Mouse (Mus musculus) left cerebral cortex, postnatal 10 days (tissue): ENCODE measurements around the gene Efcab14. TPM values are rescaled to one million over a fixed set of nuclear protein-coding genes. Genes with fewer than 3 reads are reported as not detected.

ENCODE experiments used
- DNase-seq, 2 experiments: peaks; one replicate each; pipeline ENCODE4 v3.0.0; 2021 to 2022; ENCODE audit warnings: low spot score in 2 of 2, mixed read lengths in 1 of 2; ENCODE audit errors: extremely low spot score in 1 of 2
- intact Hi-C: fragments of 180-260 bp; cut with DNase I; formaldehyde crosslinking; loops from one replicate; pipeline ENCODE4 v1.15.1; 2025
- total RNA-seq, 2 experiments: library from RNA; stranded (reverse); gene quantifications; 2 replicates each; pipeline ENCODE4 v1.2.3; 2021

The Efcab14 gene
- total RNA-seq: 10 to 100 TPM; 28.8 to 31.6 TPM

GRCm38 (mm10) chr4:115737551-115738041, at the start of gene Efcab14:
TSS of gene Efcab14 (plus strand) at chr4:115737744.
- intact Hi-C loops: loop anchor here (10.0 kb wide), 2 partner anchors 167 to 217 kb away; no protein-coding TSS in a partner anchor
- DNase-seq: peak; percentile 95 to 99

GRCm38 (mm10) chr4:115701468-115701867, 36.1 kb upstream of the Efcab14 start:
- intact Hi-C loops: loop anchor here (10.0 kb wide), 1 partner anchor 217 kb away; no protein-coding TSS in a partner anchor
- DNase-seq: no peak

GRCm38 (mm10) chr4:115703927-115704505, 33.5 kb upstream of the Efcab14 start:
- intact Hi-C loops: loop anchor here (10.0 kb wide), 1 partner anchor 219 kb away; no protein-coding TSS in a partner anchor
- DNase-seq: no peak

- intact Hi-C loops: loop anchor here (10.0 kb wide), 1 partner anchor 224 kb away; no protein-coding TSS in a partner anchor
- no peak for DNase-seq
Measured at GRCm38 (mm10) chr4:115708974-115709593, 28.5 kb upstream of the Efcab14 start.

GRCm38 (mm10) chr4:115709792-115710418, 27.6 kb upstream of the Efcab14 start:
- DNase-seq: peak; percentile 65 to 86
- intact Hi-C loops: loop anchor here (10.0 kb wide), 1 partner anchor 225 kb away; no protein-coding TSS in a partner anchor

- peak in 1 of 2 experiments; percentile 34 for DNase-seq
Measured at GRCm38 (mm10) chr4:115728721-115729120, 8.8 kb upstream of the Efcab14 start.

DNA sequence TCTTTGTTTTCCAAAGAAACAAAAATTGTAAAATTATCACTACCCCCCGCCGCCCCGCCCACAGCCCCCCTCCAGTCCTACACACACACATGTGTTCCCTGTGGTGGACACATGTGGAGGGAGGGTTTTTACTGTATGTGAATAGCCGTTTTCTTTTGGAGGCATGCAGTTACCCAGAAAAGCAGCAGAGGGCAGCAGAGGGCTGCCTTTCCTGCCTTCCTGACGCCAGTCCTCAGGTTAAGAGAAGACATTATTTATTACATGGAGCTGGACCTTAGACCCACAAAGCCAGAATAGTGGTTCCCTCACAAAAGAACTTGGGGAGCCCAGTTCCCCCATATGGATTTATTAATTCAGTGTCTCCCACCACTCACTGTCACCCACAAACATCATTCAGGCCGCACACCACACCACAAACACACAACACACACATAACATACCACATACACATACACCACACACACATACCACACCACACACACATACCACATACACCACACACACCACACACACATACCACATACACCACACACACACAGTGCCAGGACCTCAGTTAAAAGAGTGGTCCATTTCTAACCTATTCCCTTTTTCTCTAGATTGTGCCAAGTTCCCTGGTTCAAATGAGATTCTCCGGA, 5.8 kb upstream of the Efcab14 start:
- intact Hi-C loops: loop anchor here (5.0 to 10.0 kb wide), 3 partner anchors 173 to 251 kb away; no protein-coding TSS in a partner anchor
- peak; percentile 60 to 66 for DNase-seq

More at GRCm38 (mm10) chr4:115728721-115729120, 8.8 kb upstream of the Efcab14 start:
- intact Hi-C loops: no loop called here

GRCm38 (mm10) chr4:115732223-115732818, 5.2 kb upstream of the Efcab14 start:
- DNase-seq: no peak
- intact Hi-C loops: loop anchor here (5.0 to 10.0 kb wide), 3 partner anchors 172 to 250 kb away; no protein-coding TSS in a partner anchor

DNA sequence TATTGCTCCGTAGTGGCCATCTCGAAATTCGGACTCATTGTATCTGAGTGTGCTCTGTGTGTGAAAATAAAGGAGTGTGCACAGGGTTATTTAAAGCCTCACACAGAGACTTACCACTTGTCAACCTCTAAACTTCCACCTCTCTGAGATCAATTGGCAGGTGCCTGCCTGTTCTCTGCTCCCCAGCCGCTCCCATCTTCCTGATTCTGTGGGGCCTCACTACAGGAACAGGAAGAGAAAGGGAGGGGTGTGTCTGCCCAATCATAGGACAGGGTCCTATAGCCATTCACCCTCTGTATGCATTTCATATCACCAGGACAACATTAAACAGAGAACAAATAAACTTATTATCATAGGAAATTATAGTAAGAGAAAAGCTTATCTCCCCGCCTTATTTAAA, 3.8 kb upstream of the Efcab14 start:
- intact Hi-C loops: loop anchor here (5.0 to 10.0 kb wide), 3 partner anchors 171 to 249 kb away; no protein-coding TSS in a partner anchor
- no peak for DNase-seq

DNA sequence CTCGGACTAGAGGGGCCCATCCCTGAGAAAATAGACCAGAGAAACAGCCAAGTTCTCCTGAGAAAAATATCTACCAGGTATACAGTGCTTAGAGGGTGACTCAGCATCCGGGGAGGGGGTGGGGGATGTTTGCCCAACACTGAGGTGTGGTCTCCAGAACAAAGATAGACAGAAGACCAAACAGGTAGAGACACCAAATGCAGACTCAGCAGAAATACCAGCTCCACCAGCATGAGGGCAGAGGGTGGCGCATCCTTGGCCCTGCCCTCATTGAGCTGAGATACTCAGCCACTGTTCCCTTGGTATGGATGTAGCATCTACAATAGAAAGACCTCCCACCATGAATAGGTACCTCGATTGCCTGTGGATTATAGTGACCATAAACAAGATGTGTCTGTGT, 2.7 kb upstream of the Efcab14 start:
- intact Hi-C loops: loop anchor here (5.0 to 10.0 kb wide), 3 partner anchors 170 to 247 kb away; no protein-coding TSS in a partner anchor
- DNase-seq: no peak

- intact Hi-C loops: loop anchor here (10.0 kb wide), 2 partner anchors 166 to 216 kb away; no protein-coding TSS in a partner anchor
- no peak for DNase-seq
Measured at GRCm38 (mm10) chr4:115738481-115738985, 989 bp downstream of the Efcab14 start.

- DNase-seq: no peak
- intact Hi-C loops: no loop called here
Measured at GRCm38 (mm10) chr4:115742658-115743057, 5.1 kb downstream of the Efcab14 start.

DNA sequence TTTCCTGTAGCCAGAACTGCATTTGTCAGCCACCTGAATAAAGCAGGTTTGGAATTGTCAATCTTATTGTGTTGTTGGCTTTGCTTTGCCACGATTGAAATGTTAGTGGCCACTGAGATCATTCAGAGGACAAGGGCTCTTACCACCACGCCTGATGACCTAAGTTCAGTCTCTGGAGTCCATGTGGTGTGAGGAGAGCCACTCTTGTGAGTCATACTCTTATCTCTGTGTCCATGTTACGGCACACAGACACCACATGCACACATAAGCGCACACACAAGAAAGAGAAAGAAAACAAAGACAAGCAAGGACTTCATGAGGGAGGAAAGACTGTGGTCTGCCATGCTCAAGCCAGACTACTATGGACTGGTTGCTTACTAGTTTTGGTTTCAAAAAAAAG, 5.6 kb downstream of the Efcab14 start:
- DNase-seq: no peak
- intact Hi-C loops: no loop called here

DNA sequence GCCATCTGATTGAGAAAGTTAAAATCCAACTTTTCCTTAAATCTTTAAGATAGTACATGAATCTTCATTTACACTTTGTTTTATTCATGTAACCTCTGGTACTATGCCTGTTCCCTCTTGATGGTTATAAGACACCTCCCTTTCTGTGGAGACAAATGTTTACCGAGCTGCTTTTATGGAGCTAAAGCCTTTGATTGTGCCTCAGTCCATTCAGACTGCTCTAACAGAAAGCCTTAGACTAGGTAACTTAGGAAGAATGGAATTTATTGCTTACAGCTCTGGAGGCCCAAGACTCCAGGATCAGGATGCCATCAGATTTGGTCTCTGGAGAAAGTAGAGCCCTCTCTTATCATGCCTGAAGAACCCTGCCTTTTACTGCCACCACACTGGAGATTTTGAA, 10.6 kb downstream of the Efcab14 start:
- intact Hi-C loops: no loop called here
- no peak for DNase-seq

DNA sequence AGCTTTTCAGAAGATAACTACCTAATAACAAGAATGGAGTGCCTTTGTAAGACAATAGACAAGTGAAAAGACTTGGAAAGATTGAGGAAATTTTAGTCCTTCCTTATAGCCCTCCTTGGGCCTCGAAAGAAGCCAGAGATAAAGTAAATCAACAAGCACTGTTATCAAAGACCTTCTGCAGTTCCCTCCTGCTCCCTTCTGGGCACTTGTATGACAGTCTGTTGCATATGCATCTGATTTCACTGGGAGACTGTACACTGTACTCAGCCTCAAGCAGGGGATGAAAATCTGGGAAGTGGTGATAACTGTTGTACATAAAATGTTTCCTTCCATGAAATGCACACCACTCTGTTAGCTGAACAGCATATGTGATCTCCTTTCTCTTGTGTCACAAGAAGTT, 11.8 kb downstream of the Efcab14 start:
- no peak for DNase-seq
- intact Hi-C loops: no loop called here

DNA sequence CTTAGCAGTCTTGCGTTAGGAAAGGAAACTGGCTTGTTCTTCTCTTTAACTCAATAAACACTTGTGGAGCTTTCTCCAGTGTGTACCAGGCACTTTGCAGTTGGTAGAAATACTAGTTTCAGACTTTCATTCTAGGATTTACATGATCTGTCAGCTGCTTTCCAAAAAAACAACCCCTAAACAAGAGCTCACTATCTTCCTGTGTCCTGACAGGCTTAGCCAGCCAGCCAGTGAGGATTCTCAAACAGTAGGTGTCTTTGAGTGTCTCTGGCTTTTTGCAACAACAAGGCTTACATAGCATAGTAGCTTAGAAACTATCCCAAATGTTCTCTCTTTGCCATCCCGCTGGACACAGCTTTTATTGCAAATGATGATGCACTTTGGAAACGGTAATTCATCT, 16.6 kb downstream of the Efcab14 start:
- intact Hi-C loops: no loop called here
- DNase-seq: no peak

- intact Hi-C loops: no loop called here
- no peak for DNase-seq
Measured at GRCm38 (mm10) chr4:115754851-115755250, 17.3 kb downstream of the Efcab14 start.

DNA sequence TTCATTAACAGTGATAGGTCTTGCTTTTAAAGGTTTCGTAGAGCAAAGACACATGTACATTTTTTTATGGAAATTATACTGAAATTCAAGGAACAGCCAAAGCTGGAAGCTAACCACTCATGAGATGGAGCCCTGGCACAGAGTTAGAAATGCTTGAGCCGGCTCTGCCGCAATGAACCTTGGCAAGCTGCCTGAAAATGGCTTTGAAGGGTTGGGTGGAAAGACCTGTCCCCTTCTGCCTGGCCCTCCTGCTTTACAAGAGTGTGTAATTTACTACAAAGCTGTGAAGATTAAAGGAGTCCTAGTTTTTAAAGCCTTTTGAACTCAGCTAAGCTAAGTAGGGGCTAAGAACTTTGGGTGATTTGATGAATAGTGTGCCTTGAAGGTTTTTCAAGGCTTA, 23.7 kb downstream of the Efcab14 start:
- peak in 1 of 2 experiments; percentile 37 for DNase-seq
- intact Hi-C loops: no loop called here
